Mouse (Mus musculus) v-Abl transformed pro-B cells (cell line): ENCODE results near the gene Ribc1.

ENCODE experiments used
- in situ Hi-C, 2 experiments: fragments of 400-800 bp; cut with MboI; formaldehyde crosslinking; loops; one replicate each; pipeline ENCODE4 v1.15.1; 2025; ENCODE audit not compliant: unreplicated experiment in 2 of 2

Ribc1 gene

GRCm38 (mm10) chrX:152016151-152017145 is at the start of gene Ribc1, which contains the start of gene Smc1a:
Gene Ribc1, minus strand, starts transcription at chrX:152016295.
Gene Smc1a, plus strand, starts transcription at chrX:152016428.
- in situ Hi-C loops = no loop called here

DNA sequence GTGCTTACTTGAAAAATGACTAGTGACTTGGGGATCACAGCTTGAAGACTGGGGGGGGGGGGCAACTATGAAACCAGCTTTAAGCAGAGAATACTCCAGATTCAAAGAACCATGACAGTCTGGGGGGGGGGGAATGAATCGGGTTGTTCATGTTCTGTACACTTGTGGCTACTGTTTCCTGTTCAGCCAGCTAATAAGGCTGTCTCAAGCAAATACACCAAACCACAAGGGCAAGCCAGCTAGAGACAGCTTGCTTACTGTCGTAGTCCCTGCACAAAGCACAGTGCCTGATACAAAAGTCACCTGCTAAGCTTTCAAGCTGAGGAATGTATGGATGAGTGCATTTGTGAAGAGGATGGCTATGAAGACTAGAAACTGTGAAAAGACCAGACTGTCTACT is 49.6 kb upstream of the Ribc1 start:
- in situ Hi-C loops = loop anchor here in 1 of 2 experiments (5.0 kb wide), 1 partner anchor 52 kb away; no protein-coding TSS in a partner anchor

GRCm38 (mm10) chrX:152054094-152054493 is 38.0 kb upstream of the Ribc1 start:
- in situ Hi-C loops = no loop called here

DNA sequence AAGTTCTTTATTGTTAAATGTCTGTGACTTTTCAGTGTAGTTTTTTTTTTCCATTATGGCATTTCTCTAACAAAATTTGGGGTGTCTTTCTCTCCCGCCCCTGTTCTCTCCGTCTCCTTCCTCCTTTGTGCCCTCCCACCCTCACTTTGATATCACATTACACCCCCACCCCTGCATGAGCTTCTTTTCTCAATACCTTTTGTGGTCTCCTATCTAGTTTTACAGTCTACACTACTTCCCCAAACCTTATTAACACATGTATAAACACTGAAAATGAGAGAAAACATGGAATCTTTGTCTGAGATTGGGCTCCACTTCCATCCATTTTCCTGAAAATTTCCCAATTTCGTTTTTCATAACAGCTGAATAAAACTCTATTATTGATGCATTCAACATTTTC is 36.5 kb upstream of the Ribc1 start:
- in situ Hi-C loops = no loop called here

DNA sequence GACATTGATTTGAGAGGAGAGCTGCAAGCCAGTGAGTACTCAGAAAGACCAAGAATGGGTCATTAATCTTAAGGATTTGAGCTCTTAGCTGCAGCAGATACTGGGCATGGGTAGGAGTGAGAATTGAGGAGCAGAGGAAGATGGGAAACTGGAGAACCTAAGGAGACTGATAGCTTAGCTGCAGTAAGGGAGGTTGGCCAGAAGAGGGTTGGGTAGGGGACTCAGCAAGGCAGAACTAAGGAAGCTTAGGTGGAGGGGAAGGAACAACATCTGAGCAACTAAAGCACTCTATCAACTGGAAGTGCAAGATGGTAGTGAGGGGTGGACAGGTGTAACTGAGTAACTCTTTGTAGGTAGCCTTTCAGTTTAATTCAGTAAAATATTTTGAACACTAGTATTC is 31.1 kb upstream of the Ribc1 start:
- in situ Hi-C loops = loop anchor here (25.0 kb wide), 4 partner anchors 90 to 485 kb away; partner anchors contain the start of gene Iqsec2 (in 1 of the 2)

DNA sequence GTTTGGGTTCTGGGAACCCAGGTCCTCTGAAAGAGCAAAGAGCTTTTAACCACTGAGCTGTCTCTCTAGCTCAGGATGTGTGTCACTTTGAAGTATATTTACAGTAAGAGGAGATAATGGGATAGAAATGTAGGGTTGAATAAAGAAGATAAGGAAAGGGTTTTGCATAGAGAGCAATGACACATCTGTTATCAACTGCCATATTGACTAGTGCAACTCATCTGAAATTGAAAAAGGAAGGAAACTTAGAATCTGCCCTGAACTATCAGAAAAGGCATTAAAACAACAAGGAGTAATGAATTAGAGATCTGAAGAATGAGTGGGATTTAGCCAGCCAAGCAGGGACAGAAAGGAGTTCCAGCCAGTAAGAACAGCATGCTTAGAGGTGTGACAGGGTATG is 23.8 kb upstream of the Ribc1 start:
- in situ Hi-C loops = loop anchor here (25.0 kb wide), 4 partner anchors 97 to 478 kb away; partner anchors contain the start of gene Iqsec2 (in 1 of the 2)

- in situ Hi-C loops = no loop called here
Measured at GRCm38 (mm10) chrX:152019294-152019693, 3.2 kb upstream of the Ribc1 start.

GRCm38 (mm10) chrX:152017186-152017585 is 1.1 kb upstream of the Ribc1 start:
- in situ Hi-C loops = no loop called here

GRCm38 (mm10) chrX:152015752-152016150 is 344 bp downstream of the Ribc1 start:
- in situ Hi-C loops = no loop called here

- in situ Hi-C loops = no loop called here
Measured at GRCm38 (mm10) chrX:152007863-152008262, 8.2 kb downstream of the Ribc1 start.

DNA sequence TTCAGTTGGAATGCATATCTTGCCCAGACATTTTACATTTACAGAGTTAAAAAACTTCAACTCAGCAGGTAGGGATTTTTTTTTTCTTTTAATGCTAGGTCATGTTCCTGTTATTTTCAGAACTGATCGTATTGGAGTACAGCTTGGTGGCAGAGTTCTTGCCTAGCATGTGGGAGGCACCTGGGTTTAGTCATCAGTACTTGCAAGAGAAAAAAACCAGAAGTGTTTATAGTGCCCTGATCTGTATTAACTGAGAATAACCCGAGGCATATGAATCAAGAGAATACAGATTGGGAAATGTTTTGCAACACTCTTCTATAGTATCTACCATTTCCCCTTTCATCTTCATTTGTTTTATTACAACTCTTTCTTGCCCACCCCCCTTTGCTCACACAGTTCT is 13.2 kb downstream of the Ribc1 start:
- in situ Hi-C loops = no loop called here

DNA sequence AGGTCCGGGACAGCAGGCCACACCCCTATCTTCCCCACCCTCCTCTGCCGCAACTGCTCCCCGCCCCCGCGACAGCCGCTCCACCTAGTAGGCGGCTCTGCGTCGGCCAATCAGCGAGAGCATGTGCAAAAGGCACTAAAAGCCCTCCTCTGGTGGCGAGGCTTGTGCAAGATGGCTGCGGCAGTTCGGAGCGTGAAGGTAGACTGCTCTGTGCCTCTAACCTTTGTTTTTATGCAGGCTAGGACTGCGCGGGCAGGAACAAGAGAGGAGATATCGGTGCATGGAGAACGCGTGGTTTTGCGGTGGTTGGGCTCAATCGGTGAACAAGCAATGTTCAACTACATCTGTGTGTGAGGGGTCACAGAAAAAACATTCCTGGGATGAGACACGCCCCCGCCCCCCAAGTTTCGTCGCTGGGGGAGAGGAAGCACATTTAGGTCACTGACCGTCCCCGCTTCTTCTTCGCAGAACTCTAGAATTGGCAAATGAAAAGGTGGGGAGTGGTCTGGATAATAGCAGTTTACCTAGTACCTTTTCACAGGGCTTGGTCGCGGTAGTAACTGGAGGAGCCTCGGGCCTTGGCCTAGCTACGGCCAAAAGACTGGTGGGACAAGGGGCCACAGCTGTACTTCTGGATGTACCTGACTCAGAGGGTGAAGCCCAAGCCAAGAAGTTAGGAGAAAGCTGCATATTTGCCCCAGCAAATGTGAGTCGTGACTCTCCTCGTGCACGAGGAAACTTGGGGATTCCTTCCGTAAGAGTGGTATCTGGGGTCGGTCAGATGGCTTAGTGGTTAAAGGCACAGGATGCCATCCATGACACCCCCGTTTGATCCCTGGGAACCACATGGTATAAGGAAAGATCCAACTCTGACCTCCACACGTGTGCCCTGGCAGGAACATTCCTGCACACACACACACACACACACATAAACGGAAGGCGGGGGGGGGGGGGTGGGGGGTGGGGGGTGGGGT is 14.1 kb downstream of the Ribc1 start, which contains the start of gene Hsd17b10:
TSS of gene Hsd17b10 (plus strand) at position 109 of the 974 bp plus-strand sequence.
- in situ Hi-C loops = no loop called here

DNA sequence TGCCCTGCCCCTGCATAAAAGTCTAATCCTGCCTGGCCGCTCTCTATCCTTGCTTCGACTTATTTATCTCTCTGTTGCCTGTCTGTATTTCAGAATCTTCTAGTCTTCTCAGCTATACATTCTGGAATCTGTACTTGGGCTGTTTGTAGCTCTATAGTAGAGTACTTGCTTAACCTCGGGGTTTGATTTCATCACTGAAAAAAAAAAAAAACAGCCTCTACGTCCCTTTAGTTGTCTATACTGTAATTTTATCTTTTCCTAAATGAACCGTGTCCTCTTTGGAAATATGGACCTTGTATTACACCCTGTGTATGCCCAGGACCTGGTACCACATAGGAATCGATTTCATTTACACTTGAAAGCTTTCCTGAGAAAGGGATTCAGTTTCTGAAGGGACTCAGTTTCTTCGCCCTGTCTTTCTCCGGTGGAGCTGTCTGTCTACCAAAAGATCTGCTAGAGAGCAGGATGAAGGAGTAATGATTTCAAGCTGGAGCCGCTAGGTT is 14.9 kb downstream of the Ribc1 start:
- in situ Hi-C loops = no loop called here

DNA sequence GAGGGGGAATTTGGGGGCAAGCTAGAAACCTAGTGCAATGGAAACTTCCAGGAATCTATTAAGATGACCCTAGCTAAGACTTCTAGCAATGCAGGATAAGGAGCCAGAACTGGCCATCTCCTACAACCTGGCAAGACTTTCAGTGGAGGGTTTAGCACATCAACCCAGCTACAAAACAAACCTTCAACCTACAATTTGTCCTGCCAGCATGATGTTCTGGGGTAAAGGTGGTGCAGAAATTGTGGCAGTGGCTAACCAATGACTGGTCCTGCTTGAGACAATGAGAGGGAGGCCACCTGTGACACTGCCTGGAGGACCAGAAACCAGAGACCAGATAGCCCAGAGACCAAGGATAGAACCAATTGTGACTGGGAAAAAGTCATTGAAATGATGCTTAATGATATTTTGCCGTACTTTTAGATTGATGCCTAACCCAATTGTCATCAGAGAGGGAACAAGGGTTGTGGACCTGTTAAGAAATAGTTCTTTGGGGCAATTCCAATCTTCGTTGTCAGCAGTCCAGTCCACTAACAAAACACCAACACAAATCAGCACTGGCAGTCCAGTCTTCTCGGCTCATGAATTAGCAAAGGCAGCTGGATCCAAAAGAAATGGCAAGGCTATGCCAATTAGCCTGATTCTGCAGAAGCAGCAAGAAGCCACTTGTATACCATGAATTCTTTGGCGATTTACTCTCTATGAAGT is 16.9 kb downstream of the Ribc1 start:
- in situ Hi-C loops = no loop called here
